17 mouse cellular contexts compared by ENCODE assay signal in the genomic region with DNA sequence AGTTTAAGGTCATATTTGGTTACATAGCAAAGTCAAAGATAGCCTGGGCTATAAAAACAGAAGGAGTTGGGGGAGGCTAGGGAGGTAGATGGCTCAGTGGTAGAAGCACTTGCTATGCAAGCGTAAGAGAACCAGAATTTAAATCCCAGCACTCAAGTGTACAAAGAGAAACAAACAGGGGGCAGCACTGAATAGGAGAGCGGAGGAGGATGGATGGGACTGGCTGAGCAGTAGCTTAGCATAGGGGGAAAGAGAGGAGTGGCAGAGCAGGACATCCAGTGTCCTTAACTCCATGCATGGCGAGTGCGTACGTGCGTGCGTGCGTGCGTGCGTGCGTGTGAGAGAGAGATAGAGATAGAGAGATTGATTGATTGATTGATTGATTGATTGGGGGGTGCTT. TPM values are rescaled to one million over a fixed set of nuclear protein-coding genes. Genes with fewer than 3 reads are reported as not detected.
DNase-seq lines count a peak whose midpoint lies in the region; ATAC-seq and TF ChIP-seq lines count a peak whose summit lies in the region.
"Had no signal": no experiment of that assay in that cellular context is flagged by ENCODE, and none has a peak within 500 bp of the region (broad histone marks: within the 10 kb centered on the region; RNA-seq: fewer than 3 reads in every experiment).

No protein-coding gene starts in this region.

- H3K4me2 ChIP-seq in intestine, postnatal 0 days (replicated peaks; ENCODE audit: low read depth): no peak overlapping the region
- no peak overlapping the region for H3K4me2 ChIP-seq in intestine, embryonic 15.5 days (replicated peaks)
- no peak overlapping the region for H3K4me2 ChIP-seq in midbrain, postnatal 0 days (ENCODE audit: low read depth, low read length, poor library complexity, severe bottlenecking)
- H3K4me2 ChIP-seq in midbrain, embryonic 13.5 days (replicated peaks): no peak overlapping the region
- H3K4me2 ChIP-seq: forebrain, embryonic 13.5 days; heart, embryonic 12.5 days; hindbrain, embryonic 15.5 days had no signal

- H3K27ac ChIP-seq in intestine, postnatal 0 days (ENCODE audit: low read depth, low read length): no peak overlapping the region
- H3K27ac ChIP-seq in intestine, embryonic 15.5 days: no peak overlapping the region
- H3K27ac ChIP-seq in midbrain, postnatal 0 days (ENCODE audit: low read depth, low read length): no peak overlapping the region
- H3K27ac ChIP-seq in midbrain, embryonic 13.5 days: no peak overlapping the region
- H3K27ac ChIP-seq: embryonic facial prominence, embryonic 10.5 days; forebrain, embryonic 13.5 days; heart, adult 2 months; hindbrain, embryonic 15.5 days had no signal

- ATAC-seq in intestine, postnatal 0 days: no peak
- ATAC-seq in intestine, embryonic 15.5 days: no peak
- ATAC-seq in midbrain, postnatal 0 days (ENCODE audit: low FRiP score): no peak
- ATAC-seq in midbrain, embryonic 13.5 days: no peak
- ATAC-seq: forebrain, embryonic 13.5 days; forebrain, postnatal 0 days had no signal

- WGBS in intestine, postnatal 0 days: 90% methylated on average over 11 of the region's 11 CpGs
- 91% methylated on average over 11 of the region's 11 CpGs for WGBS in intestine, embryonic 15.5 days
- 94% methylated on average over 11 of the region's 11 CpGs for WGBS in midbrain, postnatal 0 days
- WGBS in midbrain, embryonic 13.5 days: 90% methylated on average over 11 of the region's 11 CpGs

- no peaks in the 10 kb centered on the region for H3K9me3 ChIP-seq in intestine, postnatal 0 days (ENCODE audit: control insufficient read depth)
- no peaks in the 10 kb centered on the region for H3K9me3 ChIP-seq in intestine, embryonic 15.5 days
- no peaks in the 10 kb centered on the region for H3K9me3 ChIP-seq in midbrain, postnatal 0 days (ENCODE audit: low read length)
- H3K9me3 ChIP-seq in midbrain, embryonic 13.5 days: no peaks in the 10 kb centered on the region
- H3K9me3 ChIP-seq: embryonic facial prominence, embryonic 10.5 days; forebrain, embryonic 13.5 days; heart, embryonic 12.5 days; hindbrain, embryonic 15.5 days had no signal

- H3K27me3 ChIP-seq in intestine, postnatal 0 days (replicated peaks; ENCODE audit: control insufficient read depth, insufficient read depth, low read length): no peaks in the 10 kb centered on the region
- H3K27me3 ChIP-seq in intestine, embryonic 15.5 days (replicated peaks): no peaks in the 10 kb centered on the region
- H3K27me3 ChIP-seq in midbrain, postnatal 0 days (ENCODE audit: insufficient read depth, low read length): no peaks in the 10 kb centered on the region
- no peaks in the 10 kb centered on the region for H3K27me3 ChIP-seq in midbrain, embryonic 13.5 days
- H3K27me3 ChIP-seq: forebrain, embryonic 13.5 days; heart, embryonic 12.5 days; hindbrain, embryonic 15.5 days had no signal

- H3K4me3 ChIP-seq in intestine, postnatal 0 days (ENCODE audit: low read depth, low read length): no peak overlapping the region
- H3K4me3 ChIP-seq in intestine, embryonic 15.5 days (replicated peaks): no peak overlapping the region
- H3K4me3 ChIP-seq in midbrain, postnatal 0 days (ENCODE audit: low read depth, low read length): no peak overlapping the region
- no peak overlapping the region for H3K4me3 ChIP-seq in midbrain, embryonic 13.5 days (replicated peaks)
- H3K4me3 ChIP-seq: embryonic facial prominence, embryonic 10.5 days; forebrain, embryonic 13.5 days; heart, adult 2 months; heart, embryonic 12.5 days; hindbrain, embryonic 15.5 days had no signal

- no peaks in the 10 kb centered on the region for H3K4me1 ChIP-seq in intestine, postnatal 0 days (replicated peaks; ENCODE audit: control insufficient read depth, insufficient read depth, low read length)
- H3K4me1 ChIP-seq in intestine, embryonic 15.5 days (replicated peaks): no peaks in the 10 kb centered on the region
- no peaks in the 10 kb centered on the region for H3K4me1 ChIP-seq in midbrain, postnatal 0 days (ENCODE audit: insufficient read depth, low read length)
- H3K4me1 ChIP-seq in midbrain, embryonic 13.5 days (replicated peaks): 0 out of 2 replicates have a peak, but pooled peaks cover 3% of the 10 kb centered on the region
- H3K4me1 ChIP-seq: embryonic facial prominence, embryonic 10.5 days; forebrain, embryonic 13.5 days; hindbrain, embryonic 15.5 days had no signal

- peak; percentile 23 for TF ChIP-seq CTCF in intestine, postnatal 0 days (IDR thresholded peaks at IDR 0.05; ENCODE audit: low read depth)
- TF ChIP-seq CTCF in midbrain, postnatal 0 days (IDR thresholded peaks at IDR 0.05): peak; percentile 25; the same call in 1 of the 2 replicates

- no peak overlapping the region for H3K9ac ChIP-seq in intestine, postnatal 0 days (ENCODE audit: low read depth, low read length)
- no peak overlapping the region for H3K9ac ChIP-seq in intestine, embryonic 15.5 days
- H3K9ac ChIP-seq in midbrain, postnatal 0 days (replicated peaks; ENCODE audit: low read length, poor library complexity, severe bottlenecking): no peak overlapping the region
- no peak overlapping the region for H3K9ac ChIP-seq in midbrain, embryonic 13.5 days (replicated peaks)
- H3K9ac ChIP-seq: forebrain, embryonic 13.5 days; forebrain, postnatal 0 days; heart, embryonic 12.5 days; hindbrain, embryonic 15.5 days had no signal

- H3K36me3 ChIP-seq in intestine, postnatal 0 days (ENCODE audit: control insufficient read depth, insufficient read depth): peaks cover 11% of the 10 kb centered on the region; the same call in 1 of the 2 replicates
- peaks cover 9% of the 10 kb centered on the region; the same call in 1 of the 2 replicates for H3K36me3 ChIP-seq in intestine, embryonic 15.5 days
- peaks cover 5% of the 10 kb centered on the region; the same call in 1 of the 2 replicates for H3K36me3 ChIP-seq in midbrain, postnatal 0 days (ENCODE audit: insufficient read depth, low read length)
- peaks cover 37% of the 10 kb centered on the region for H3K36me3 ChIP-seq in midbrain, embryonic 13.5 days

- DNase-seq in midbrain, postnatal 0 days (ENCODE audit: low spot score): no peak
- DNase-seq in R1 (ENCODE audit: low read depth, low spot score): peak; percentile 72
- DNase-seq in retina, embryonic 14.5 days (ENCODE audit: low spot score): no peak
- DNase-seq: adrenal gland, adult 2 months; adrenal gland, postnatal 25 days; cerebellum, adult 2 months; forebrain, postnatal 0 days; gastrocnemius, postnatal 14 days; heart, adult 2 months; heart, postnatal 36 days had no signal

RNA-seq across cellular contexts. Expression of a gene that starts 9.8 kb away (rescaled TPM):
- polyA plus RNA-seq in intestine, postnatal 0 days (2015; fragmentation: Nextera tagmentation; extraction: Ambion mirVana): 19.2 and 22.3 TPM in 2 replicates
- 40.7 and 40.9 TPM in 2 replicates for polyA plus RNA-seq in intestine, embryonic 15.5 days (2015; fragmentation: Nextera tagmentation; extraction: Ambion mirVana)
- total RNA-seq in midbrain, postnatal 0 days (2014; rRNA removed): 181 and 215 TPM in 2 replicates
- 25.4 and 27.2 TPM in 2 replicates for polyA plus RNA-seq in midbrain, postnatal 0 days (2015; fragmentation: Nextera tagmentation; extraction: Ambion mirVana)
- polyA plus RNA-seq in midbrain, embryonic 13.5 days (2015; fragmentation: Nextera tagmentation; extraction: Ambion mirVana): 53.0 and 63.7 TPM in 2 replicates
